Mouse (Mus musculus) MEL (cell line): ENCODE results near the gene Ppp1r14c. TPM values are rescaled to one million over a fixed set of nuclear protein-coding genes. Genes with fewer than 3 reads are reported as not detected.

Experiments
- DNase-seq: peaks from one replicate; pipeline ENCODE4 v3.0.0; 2011; ENCODE audit warnings: low read depth, low spot score
- H3K27ac ChIP-seq: 2 replicates; pipeline ENCODE4 v1.5.1; 2012; ENCODE audit warnings: low read depth, mild to moderate bottlenecking, control low read depth, low read length, moderate library complexity; ENCODE audit not compliant: control insufficient read depth
- H3K27me3 ChIP-seq, 2 experiments: fragments of 150-350 bp in 1 of 2; sonication (generic) in 1 of 2; 2 replicates each; pipeline ENCODE4 v1.6.1; 2012; ENCODE audit warnings: low read length in 2 of 2, mild to moderate bottlenecking in 2 of 2, improper control_type of control experiment in 1 of 2, moderate library complexity in 1 of 2; ENCODE audit not compliant: insufficient read depth in 2 of 2, control insufficient read depth in 1 of 2
- H3K36me3 ChIP-seq, 2 experiments: 2 replicates each; pipeline ENCODE4 v1.6.1; 2012 to 2014; ENCODE audit warnings: low read length in 2 of 2, improper control_type of control experiment in 1 of 2, inconsistent platforms in 1 of 2, mild to moderate bottlenecking in 1 of 2; ENCODE audit not compliant: insufficient read depth in 2 of 2, control insufficient read depth in 1 of 2
- H3K4me1 ChIP-seq, 2 experiments: fragments of 150-350 bp in 1 of 2; sonication (generic) in 1 of 2; 2 replicates each; pipeline ENCODE4 v1.6.1; 2012; ENCODE audit warnings: low read length in 2 of 2, improper control_type of control experiment in 1 of 2, mild to moderate bottlenecking in 1 of 2; ENCODE audit not compliant: insufficient read depth in 2 of 2, control insufficient read depth in 1 of 2
- H3K4me3 ChIP-seq, 2 experiments: fragments of 150-350 bp in 1 of 2; sonication (generic) in 1 of 2; 2 replicates each; pipeline ENCODE4 v1.5.1; 2012; ENCODE audit warnings: low read depth in 2 of 2, low read length in 2 of 2, mild to moderate bottlenecking in 2 of 2, moderate library complexity in 2 of 2, control low read depth in 1 of 2, improper control_type of control experiment in 1 of 2; ENCODE audit not compliant: control insufficient read depth in 1 of 2, insufficient read depth in 1 of 2
- H3K79me2 ChIP-seq: 2 replicates; pipeline ENCODE4 v1.6.1; 2012; ENCODE audit warnings: mild to moderate bottlenecking, low read length, moderate library complexity; ENCODE audit not compliant: control insufficient read depth, poor library complexity, insufficient read depth
- H3K9ac ChIP-seq: 2 replicates; pipeline ENCODE4 v1.6.1; 2012; ENCODE audit warnings: low read depth, mild to moderate bottlenecking, control low read depth, low read length, moderate library complexity; ENCODE audit not compliant: control insufficient read depth, poor library complexity, severe bottlenecking
- H3K9me3 ChIP-seq: fragments of 150-350 bp; sonication (generic); replicated peaks from 2 replicates; pipeline ENCODE4 v1.6.1; 2012; ENCODE audit warnings: mild to moderate bottlenecking, low read length, improper control_type of control experiment, moderate library complexity; ENCODE audit not compliant: insufficient read depth
- BHLHE40 ChIP-seq: IDR thresholded peaks from 2 replicates; pipeline ENCODE4 v1.6.1; 2012; ENCODE audit warnings: low read depth, mild to moderate bottlenecking, inconsistent platforms, low read length, improper control_type of control experiment, borderline replicate concordance
- CHD1 ChIP-seq: IDR thresholded peaks from 2 replicates; pipeline ENCODE4 v1.6.1; 2012; ENCODE audit warnings: low read depth, mild to moderate bottlenecking, inconsistent platforms, low read length, improper control_type of control experiment
- CHD2 ChIP-seq: IDR thresholded peaks from 2 replicates; pipeline ENCODE4 v1.6.1; 2011; ENCODE audit warnings: low read length, improper control_type of control experiment
- GATA1 ChIP-seq: IDR thresholded peaks from 2 replicates; pipeline ENCODE4 v1.6.1; 2011; ENCODE audit warnings: low read depth, low read length, improper control_type of control experiment
- HCFC1 ChIP-seq: IDR thresholded peaks from 2 replicates; pipeline ENCODE4 v1.6.1; 2012; ENCODE audit warnings: low read depth, mild to moderate bottlenecking, inconsistent platforms, low read length, improper control_type of control experiment, moderate library complexity
- JUND ChIP-seq: IDR thresholded peaks from 2 replicates; pipeline ENCODE4 v1.6.1; 2011; ENCODE audit warnings: low read depth, mild to moderate bottlenecking, improper control_type of control experiment, low read length
- MAX ChIP-seq: IDR thresholded peaks from 2 replicates; pipeline ENCODE4 v1.6.1; 2011; ENCODE audit warnings: low read length, improper control_type of control experiment
- MAZ ChIP-seq: IDR thresholded peaks from 2 replicates; pipeline ENCODE4 v1.6.1; 2012; ENCODE audit warnings: low read depth, mild to moderate bottlenecking, inconsistent platforms, low read length, improper control_type of control experiment
- MEF2A ChIP-seq: IDR thresholded peaks from 2 replicates; pipeline ENCODE4 v1.6.1; 2014; ENCODE audit warnings: low read depth, mild to moderate bottlenecking, inconsistent platforms, low read length, improper control_type of control experiment; ENCODE audit not compliant: poor library complexity, insufficient replicate concordance, severe bottlenecking; ENCODE audit errors: extremely low read depth
- MXI1 ChIP-seq: IDR thresholded peaks from 2 replicates; pipeline ENCODE4 v1.6.1; 2011; ENCODE audit warnings: mild to moderate bottlenecking, low read depth, low read length, improper control_type of control experiment
- MYB ChIP-seq: IDR thresholded peaks from 2 replicates; pipeline ENCODE4 v1.6.1; 2011; ENCODE audit warnings: mild to moderate bottlenecking, low read depth, low read length, improper control_type of control experiment
- MYC ChIP-seq: IDR thresholded peaks from 2 replicates; pipeline ENCODE4 v1.6.1; 2011; ENCODE audit warnings: low read depth, mild to moderate bottlenecking, low read length, improper control_type of control experiment, moderate library complexity
- NELFE ChIP-seq: IDR thresholded peaks from 2 replicates; pipeline ENCODE4 v1.6.1; 2011; ENCODE audit warnings: low read depth, low read length, improper control_type of control experiment
- NRF1 ChIP-seq: IDR thresholded peaks from 2 replicates; pipeline ENCODE4 v1.6.1; 2014; ENCODE audit warnings: low read depth, mild to moderate bottlenecking, inconsistent platforms, low read length, improper control_type of control experiment, moderate library complexity; ENCODE audit not compliant: poor library complexity, insufficient read depth, severe bottlenecking
- POLR2A ChIP-seq, 2 experiments: IDR thresholded peaks; 2 replicates each; pipeline ENCODE4 v1.6.1; 2011 to 2012; ENCODE audit warnings: low read length in 2 of 2, mild to moderate bottlenecking in 2 of 2, control low read depth in 1 of 2, improper control_type of control experiment in 1 of 2, low read depth in 1 of 2, moderate library complexity in 1 of 2; ENCODE audit not compliant: control insufficient read depth in 1 of 2, insufficient read depth in 1 of 2, poor library complexity in 1 of 2
- POLR2AphosphoS2 ChIP-seq: IDR thresholded peaks from 2 replicates; pipeline ENCODE4 v1.6.1; 2011; ENCODE audit warnings: low read length, improper control_type of control experiment
- POLR2AphosphoS5 ChIP-seq: IDR thresholded peaks from 2 replicates; pipeline ENCODE4 v1.6.1; 2012; ENCODE audit warnings: low read depth, borderline replicate concordance, mild to moderate bottlenecking, inconsistent platforms, low read length, moderate library complexity, mixed read lengths
- RAD21 ChIP-seq: IDR thresholded peaks from 2 replicates; pipeline ENCODE4 v1.6.1; 2011; ENCODE audit warnings: mild to moderate bottlenecking, low read depth, low read length, improper control_type of control experiment
- RCOR1 ChIP-seq: IDR thresholded peaks from 2 replicates; pipeline ENCODE4 v1.6.1; 2012; ENCODE audit warnings: low read depth, mild to moderate bottlenecking, inconsistent platforms, low read length, improper control_type of control experiment
- SIN3A ChIP-seq: IDR thresholded peaks from 2 replicates; pipeline ENCODE4 v1.6.1; 2012; ENCODE audit warnings: low read length, improper control_type of control experiment, inconsistent platforms
- SMC3 ChIP-seq: IDR thresholded peaks from 2 replicates; pipeline ENCODE4 v1.6.1; 2011; ENCODE audit warnings: low read depth, low read length, improper control_type of control experiment
- TAL1 ChIP-seq: IDR thresholded peaks from 2 replicates; pipeline ENCODE4 v1.6.1; 2012; ENCODE audit warnings: mild to moderate bottlenecking, inconsistent platforms, low read length, moderate library complexity, mixed read lengths
- TBP ChIP-seq: IDR thresholded peaks from 2 replicates; pipeline ENCODE4 v1.8.0; 2011; ENCODE audit warnings: low read depth, low read length, improper control_type of control experiment
- TCF12 ChIP-seq: IDR thresholded peaks from 2 replicates; pipeline ENCODE4 v1.6.1; 2014; ENCODE audit warnings: low read depth, mild to moderate bottlenecking, inconsistent platforms, low read length, improper control_type of control experiment, moderate library complexity
- UBTF ChIP-seq: IDR thresholded peaks from 2 replicates; pipeline ENCODE4 v1.6.1; 2012; ENCODE audit warnings: low read depth, mild to moderate bottlenecking, inconsistent platforms, low read length, improper control_type of control experiment, moderate library complexity, borderline replicate concordance; ENCODE audit not compliant: insufficient read depth
- USF1 ChIP-seq: IDR thresholded peaks from 2 replicates; pipeline ENCODE4 v1.6.1; 2014; ENCODE audit warnings: low read depth, mild to moderate bottlenecking, inconsistent platforms, low read length, improper control_type of control experiment, moderate library complexity
- ZC3H11A ChIP-seq: IDR thresholded peaks from 2 replicates; pipeline ENCODE4 v1.6.1; 2012; ENCODE audit warnings: low read depth, mild to moderate bottlenecking, inconsistent platforms, low read length, improper control_type of control experiment
- ZMIZ1 ChIP-seq: IDR thresholded peaks from 2 replicates; pipeline ENCODE4 v1.6.1; 2012; ENCODE audit warnings: low read depth, mild to moderate bottlenecking, inconsistent platforms, low read length, improper control_type of control experiment, moderate library complexity
- polyA plus RNA-seq, 2 experiments: library from polyadenylated mRNA; stranded (reverse) in 1 of 2; unstranded in 1 of 2; fragments of >175 nt in 1 of 2; fragments of >200 nt in 1 of 2; gene quantifications; 2 replicates each; pipeline versions ENCODE4 v1.2.1 to v1.2.4; 2012; ENCODE audit warnings: low replicate concordance in 2 of 2, low read depth in 1 of 2; ENCODE audit not compliant: insufficient read length in 2 of 2, insufficient read depth in 1 of 2, missing spikeins in 1 of 2
- total RNA-seq: library from RNA; depleted of rRNA; stranded (reverse); fragments of 300-350 nt; gene quantifications from 2 replicates; pipeline ENCODE4 v1.2.3, GENCODE M21; 2012

Ppp1r14c gene
- total and polyA plus RNA-seq, 3 experiments, result not detected

DNA sequence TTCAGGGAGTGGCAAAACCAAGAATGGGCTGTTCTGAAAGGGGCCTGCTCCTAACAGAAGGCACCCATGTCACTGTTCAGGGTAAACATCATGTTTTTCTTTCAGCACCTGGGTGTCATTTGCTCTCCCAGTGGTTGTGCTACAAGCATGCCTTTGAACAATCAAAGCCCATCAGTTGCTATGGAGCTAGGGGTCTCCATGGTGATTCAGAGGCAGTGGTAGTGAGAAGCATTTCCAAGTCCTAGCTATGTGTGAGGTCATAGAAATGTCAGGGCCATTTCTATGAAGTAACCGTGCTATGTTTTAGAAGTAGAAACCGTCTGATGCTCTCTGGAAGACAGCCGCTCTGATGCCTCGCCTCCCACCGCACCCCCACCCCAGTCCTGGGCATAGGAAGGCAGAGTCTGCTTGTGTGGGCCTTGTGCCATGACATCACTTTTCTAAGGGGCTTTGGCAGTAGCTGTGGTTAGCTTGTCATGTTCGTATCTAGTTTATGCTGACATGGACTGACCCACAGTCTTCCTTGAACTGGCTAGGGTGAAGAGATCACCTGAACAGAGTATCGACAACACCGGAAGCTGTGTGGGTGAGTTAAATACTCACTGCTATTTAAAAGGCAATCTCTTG lies 69.1 kb downstream of the Ppp1r14c start:
- Histone ChIP-seq H3K4me1 (no peaks in the 10 kb centered on the region), H3K27ac (no peak overlapping the region), H3K27me3 (no peaks in the 10 kb centered on the region), H3K4me3 (no peak overlapping the region), H3K79me2 (no peaks in the 10 kb centered on the region), H3K9me3 (no peaks in the 10 kb centered on the region), H3K9ac (no peak overlapping the region), H3K36me3 (no peaks in the 10 kb centered on the region)
- DNase-seq, result no peak
- TF ChIP-seq RAD21, result no peak
- no peak for TF ChIP-seq POLR2AphosphoS2
- TF ChIP-seq SMC3, result no peak
- TF ChIP-seq ZMIZ1, result no peak
- no peak for TF ChIP-seq TCF12
- TF ChIP-seq ZC3H11A, result no peak
- no peak for TF ChIP-seq MYC
- TF ChIP-seq JUND, result no peak
- no peak for TF ChIP-seq GATA1
- TF ChIP-seq POLR2AphosphoS5, result no peak
- TF ChIP-seq CHD2, result no peak
- TF ChIP-seq BHLHE40, result no peak
- TF ChIP-seq SIN3A, result no peak
- no peak for TF ChIP-seq MAX
- TF ChIP-seq POLR2A (IDR thresholded peaks at IDR 0.05; ENCODE audit: control insufficient read depth in 1 of 2, insufficient read depth in 1 of 2, low read depth in 1 of 2, low read length in 2 of 2, poor library complexity in 1 of 2), result no peak
- TF ChIP-seq MEF2A, result no peak

DNA sequence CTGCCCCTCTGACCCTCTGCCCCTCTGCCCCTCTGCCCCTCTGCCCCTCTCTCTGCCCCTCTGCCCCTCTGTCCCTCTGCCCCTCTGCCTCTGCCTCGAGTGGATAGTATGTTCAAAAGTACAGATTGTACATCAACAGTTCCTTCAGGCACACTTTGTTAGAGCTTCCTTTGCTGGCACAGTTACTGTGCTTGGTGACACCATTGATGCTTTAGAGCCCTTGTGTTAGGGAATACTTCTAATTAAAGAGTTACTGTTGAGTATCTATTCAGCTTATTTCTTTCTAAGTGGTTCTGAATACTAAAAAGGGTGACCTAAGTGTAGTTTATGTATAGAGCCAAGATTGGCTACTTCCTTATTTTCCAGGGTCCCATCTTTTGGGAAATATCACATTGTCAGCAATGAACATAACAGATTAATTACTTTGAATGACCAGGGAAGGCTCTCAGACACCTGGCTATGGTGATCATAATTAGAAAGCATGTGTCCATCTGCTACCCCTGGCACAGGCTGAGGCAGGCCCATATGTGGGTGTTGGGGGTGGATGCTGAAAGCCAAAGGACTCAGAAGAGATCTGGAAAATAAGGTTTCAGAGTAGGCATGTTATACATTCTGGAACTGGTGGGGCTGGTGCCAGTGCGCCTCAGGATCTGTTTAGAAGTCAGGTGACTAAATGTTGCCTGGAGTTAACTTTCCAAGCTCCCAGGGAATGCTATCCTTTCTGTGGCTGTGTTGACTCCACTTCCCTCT lies 75.0 kb downstream of the Ppp1r14c start:
- Histone ChIP-seq H3K9ac (no peak overlapping the region), H3K4me3 (no peak overlapping the region), H3K9me3 (no peaks in the 10 kb centered on the region), H3K27me3 (no peaks in the 10 kb centered on the region), H3K27ac (no peak overlapping the region), H3K36me3 (no peaks in the 10 kb centered on the region), H3K4me1 (no peaks in the 10 kb centered on the region), H3K79me2 (no peaks in the 10 kb centered on the region)
- no peak for DNase-seq
- TF ChIP-seq MAZ (no peak), RAD21 (no peak), MEF2A (no peak), CHD2 (no peak), CHD1 (no peak), UBTF (no peak), MYB (no peak), NRF1 (no peak), ZMIZ1 (no peak), USF1 (no peak), JUND (no peak), TBP (no peak), NELFE (no peak), HCFC1 (no peak), BHLHE40 (no peak), MXI1 (no peak), RCOR1 (no peak), MYC (no peak), TAL1 (no peak)
